Mouse (Mus musculus) limb, embryonic 15.5 days (tissue): ENCODE measurements at regions not wholly inside any gene's neighbourhood (a gene's known extent, or its start where the extent isn't known, plus 50 kb on each side); places are given as distances from the start of the nearest gene placed in this dataset.

Experiments used
- ATAC-seq: fragments of 200-750 bp; cut with Nextera tagmentation; 2 replicates; pipeline ENCODE4 v1.8.0; 2017; ENCODE audit warnings: low read depth, moderate TSS enrichment; ENCODE audit not compliant: insufficient number of reproducible peaks, low FRiP score, low TSS enrichment
- H3K27ac ChIP-seq: fragments of 300-500 bp; sonication (generic); 2 replicates; pipeline ENCODE4 v1.5.1; 2015; ENCODE audit warnings: moderate library complexity, mild to moderate bottlenecking, inconsistent platforms
- H3K27me3 ChIP-seq: fragments of 300-500 bp; sonication (generic); 2 replicates; pipeline ENCODE4 v1.6.1; 2015; ENCODE audit warnings: inconsistent platforms
- H3K36me3 ChIP-seq: fragments of 300-500 bp; sonication (generic); 2 replicates; pipeline ENCODE4 v1.6.1; 2015; ENCODE audit warnings: inconsistent platforms
- H3K4me1 ChIP-seq: fragments of 300-500 bp; sonication (generic); 2 replicates; pipeline ENCODE4 v1.6.1; 2015; ENCODE audit warnings: inconsistent platforms
- H3K4me2 ChIP-seq: fragments of 300-500 bp; sonication (generic); 2 replicates; pipeline ENCODE4 v1.6.1; 2015; ENCODE audit warnings: mild to moderate bottlenecking, inconsistent platforms
- H3K4me3 ChIP-seq: fragments of 300-500 bp; sonication (generic); 2 replicates; pipeline ENCODE4 v1.5.1; 2015; ENCODE audit warnings: mild to moderate bottlenecking, inconsistent platforms
- H3K9ac ChIP-seq: fragments of 300-500 bp; sonication (generic); 2 replicates; pipeline ENCODE4 v1.6.1; 2015; ENCODE audit warnings: inconsistent platforms
- H3K9me3 ChIP-seq: fragments of 300-500 bp; sonication (generic); 2 replicates; pipeline ENCODE4 v1.6.1; 2016; ENCODE audit warnings: inconsistent platforms
- WGBS: fragments of 180-500 bp; shearing (Covaris S2); methylation state at CpG from one replicate; pipeline ENCODE4 v1.1.7; 2015; 5-methylcytosine and 5-hydroxymethylcytosine counted together

- peaks cover 6% of the 10 kb centered on the region; the same call in 1 of the 2 replicates for H3K4me1 ChIP-seq
- no peak overlapping the region for H3K4me3 ChIP-seq
- H3K27ac ChIP-seq, result no peak overlapping the region
- WGBS, result 76% methylated on average over 7 of the region's 7 CpGs
- H3K4me2 ChIP-seq, result no peak overlapping the region
- no peaks in the 10 kb centered on the region for H3K36me3 ChIP-seq
- no peaks in the 10 kb centered on the region for H3K9me3 ChIP-seq
- no peaks in the 10 kb centered on the region for H3K27me3 ChIP-seq
- no peak overlapping the region for H3K9ac ChIP-seq
- no peak for ATAC-seq
These were observed 283.9 kb downstream of the Ccdc91 start for GRCm38 (mm10) chr6:147759485-147759884.

GRCm38 (mm10) chr6:147760113-147760512, 284.5 kb downstream of the Ccdc91 start:
- H3K36me3 ChIP-seq, result no peaks in the 10 kb centered on the region
- H3K9ac ChIP-seq, result no peak overlapping the region
- H3K4me3 ChIP-seq, result no peak overlapping the region
- no peaks in the 10 kb centered on the region for H3K27me3 ChIP-seq
- peaks cover 6% of the 10 kb centered on the region; the same call in 1 of the 2 replicates for H3K4me1 ChIP-seq
- 74% methylated on average over 2 of the region's 2 CpGs for WGBS
- H3K27ac ChIP-seq, result no peak overlapping the region
- no peaks in the 10 kb centered on the region for H3K9me3 ChIP-seq
- no peak for ATAC-seq
- H3K4me2 ChIP-seq, result no peak overlapping the region

- ATAC-seq, result no peak
- Histone ChIP-seq H3K4me1 (no peaks in the 10 kb centered on the region), H3K9ac (no peak overlapping the region), H3K27me3 (no peaks in the 10 kb centered on the region), H3K9me3 (no peaks in the 10 kb centered on the region), H3K4me3 (no peak overlapping the region), H3K27ac (no peak overlapping the region), H3K4me2 (no peak overlapping the region), H3K36me3 (no peaks in the 10 kb centered on the region)
- WGBS, result 67% methylated on average over 1 of the region's 1 CpGs
These were observed 281.8 kb upstream of the Far2 start for GRCm38 (mm10) chr6:147765241-147765640.

- H3K9me3 ChIP-seq, result no peaks in the 10 kb centered on the region
- H3K4me2 ChIP-seq, result no peak overlapping the region
- WGBS, result 89% methylated on average over 5 of the region's 5 CpGs
- H3K27ac ChIP-seq, result no peak overlapping the region
- H3K27me3 ChIP-seq, result no peaks in the 10 kb centered on the region
- H3K4me1 ChIP-seq, result no peaks in the 10 kb centered on the region
- no peak overlapping the region for H3K4me3 ChIP-seq
- ATAC-seq, result no peak
- H3K9ac ChIP-seq, result no peak overlapping the region
- H3K36me3 ChIP-seq, result no peaks in the 10 kb centered on the region
These were observed 277.9 kb upstream of the Far2 start for GRCm38 (mm10) chr6:147769180-147769579.

GRCm38 (mm10) chr6:147770034-147770433, 277.0 kb upstream of the Far2 start:
- no peaks in the 10 kb centered on the region for H3K27me3 ChIP-seq
- H3K4me2 ChIP-seq, result no peak overlapping the region
- H3K9ac ChIP-seq, result no peak overlapping the region
- H3K9me3 ChIP-seq, result no peaks in the 10 kb centered on the region
- no peaks in the 10 kb centered on the region for H3K4me1 ChIP-seq
- no peak for ATAC-seq
- H3K4me3 ChIP-seq, result no peak overlapping the region
- H3K27ac ChIP-seq, result no peak overlapping the region
- H3K36me3 ChIP-seq, result no peaks in the 10 kb centered on the region

GRCm38 (mm10) chr6:147771411-147771810, 275.6 kb upstream of the Far2 start:
- H3K9ac ChIP-seq, result no peak overlapping the region
- H3K4me2 ChIP-seq, result no peak overlapping the region
- ATAC-seq, result no peak
- H3K27me3 ChIP-seq, result no peaks in the 10 kb centered on the region
- H3K36me3 ChIP-seq, result no peaks in the 10 kb centered on the region
- no peak overlapping the region for H3K27ac ChIP-seq
- no peak overlapping the region for H3K4me3 ChIP-seq
- 21% methylated on average over 4 of the region's 4 CpGs for WGBS
- no peaks in the 10 kb centered on the region for H3K4me1 ChIP-seq
- no peaks in the 10 kb centered on the region for H3K9me3 ChIP-seq

- no peak overlapping the region for H3K9ac ChIP-seq
- H3K36me3 ChIP-seq, result no peaks in the 10 kb centered on the region
- ATAC-seq, result no peak
- H3K9me3 ChIP-seq, result no peaks in the 10 kb centered on the region
- H3K4me1 ChIP-seq, result no peaks in the 10 kb centered on the region
- no peak overlapping the region for H3K27ac ChIP-seq
- H3K27me3 ChIP-seq, result no peaks in the 10 kb centered on the region
- WGBS, result 84% methylated on average over 10 of the region's 10 CpGs
- H3K4me3 ChIP-seq, result no peak overlapping the region
- H3K4me2 ChIP-seq, result no peak overlapping the region
These were observed 273.2 kb upstream of the Far2 start for GRCm38 (mm10) chr6:147773904-147774303.

GRCm38 (mm10) chr6:147774626-147775025, 272.4 kb upstream of the Far2 start:
- no peak for ATAC-seq
- 79% methylated on average over 6 of the region's 6 CpGs for WGBS
- H3K9me3 ChIP-seq, result no peaks in the 10 kb centered on the region

GRCm38 (mm10) chr6:147779466-147779865, 267.6 kb upstream of the Far2 start:
- no peak for ATAC-seq
- no peak overlapping the region for H3K4me3 ChIP-seq
- no peaks in the 10 kb centered on the region for H3K27me3 ChIP-seq
- no peaks in the 10 kb centered on the region for H3K4me1 ChIP-seq
- no peak overlapping the region for H3K9ac ChIP-seq
- 77% methylated on average over 1 of the region's 1 CpGs for WGBS
- no peaks in the 10 kb centered on the region for H3K36me3 ChIP-seq
- no peak overlapping the region for H3K27ac ChIP-seq
- no peaks in the 10 kb centered on the region for H3K9me3 ChIP-seq
- no peak overlapping the region for H3K4me2 ChIP-seq

More at GRCm38 (mm10) chr6:147774626-147775025, 272.4 kb upstream of the Far2 start:
- Histone ChIP-seq H3K27me3 (no peaks in the 10 kb centered on the region), H3K36me3 (no peaks in the 10 kb centered on the region), H3K9ac (no peak overlapping the region), H3K4me2 (no peak overlapping the region), H3K4me1 (no peaks in the 10 kb centered on the region), H3K27ac (no peak overlapping the region), H3K4me3 (no peak overlapping the region)

GRCm38 (mm10) chr6:147784249-147784648, 262.8 kb upstream of the Far2 start:
- no peak for ATAC-seq
- no peaks in the 10 kb centered on the region for H3K4me1 ChIP-seq
- no peaks in the 10 kb centered on the region for H3K36me3 ChIP-seq
- WGBS, result 70% methylated on average over 2 of the region's 2 CpGs
- H3K4me3 ChIP-seq, result no peak overlapping the region
- no peak overlapping the region for H3K27ac ChIP-seq
- no peaks in the 10 kb centered on the region for H3K9me3 ChIP-seq
- no peaks in the 10 kb centered on the region for H3K27me3 ChIP-seq
- H3K4me2 ChIP-seq, result no peak overlapping the region
- no peak overlapping the region for H3K9ac ChIP-seq

- H3K9me3 ChIP-seq, result no peaks in the 10 kb centered on the region
These were observed 262.2 kb upstream of the Far2 start for GRCm38 (mm10) chr6:147784854-147785253.

GRCm38 (mm10) chr6:147788095-147788494, 259.0 kb upstream of the Far2 start:
- no peaks in the 10 kb centered on the region for H3K9me3 ChIP-seq
- no peak overlapping the region for H3K9ac ChIP-seq
- H3K4me3 ChIP-seq, result no peak overlapping the region
- H3K4me2 ChIP-seq, result no peak overlapping the region
- no peak overlapping the region for H3K27ac ChIP-seq
- ATAC-seq, result no peak
- no peaks in the 10 kb centered on the region for H3K27me3 ChIP-seq
- 79% methylated on average over 2 of the region's 2 CpGs for WGBS
- no peaks in the 10 kb centered on the region for H3K4me1 ChIP-seq
- H3K36me3 ChIP-seq, result no peaks in the 10 kb centered on the region

More at GRCm38 (mm10) chr6:147784854-147785253, 262.2 kb upstream of the Far2 start:
- WGBS, result 89% methylated on average over 6 of the region's 6 CpGs
- Histone ChIP-seq H3K4me3 (no peak overlapping the region), H3K36me3 (no peaks in the 10 kb centered on the region), H3K4me2 (no peak overlapping the region), H3K27ac (no peak overlapping the region), H3K27me3 (no peaks in the 10 kb centered on the region), H3K4me1 (no peaks in the 10 kb centered on the region), H3K9ac (no peak overlapping the region)
- ATAC-seq, result no peak

- H3K9ac ChIP-seq, result no peak overlapping the region
- H3K36me3 ChIP-seq, result no peaks in the 10 kb centered on the region
- no peak overlapping the region for H3K27ac ChIP-seq
- ATAC-seq, result no peak
- H3K4me1 ChIP-seq, result peaks cover 5% of the 10 kb centered on the region; the same call in 1 of the 2 replicates
- no peak overlapping the region for H3K4me2 ChIP-seq
- H3K27me3 ChIP-seq, result no peaks in the 10 kb centered on the region
- no peak overlapping the region for H3K4me3 ChIP-seq
- WGBS, result 74% methylated on average over 6 of the region's 6 CpGs
- H3K9me3 ChIP-seq, result no peaks in the 10 kb centered on the region
These were observed 257.9 kb upstream of the Far2 start for GRCm38 (mm10) chr6:147789112-147789511.
